Mouse (Mus musculus): ENCODE measurements around the gene Arg1.

- TF ChIP-seq CTCF (IDR thresholded peaks at IDR 0.05; ENCODE audit: insufficient read depth, low read length), result no peak
- no peak for TF ChIP-seq POLR2A (IDR thresholded peaks at IDR 0.05; ENCODE audit: borderline replicate concordance, extremely low read depth, low read depth, low read length)
These were observed 25.3 kb upstream of the Arg1 start for GRCm38 (mm10) chr10:24952549-24952948.

All from lung, adult 2 months (tissue).